Mouse (Mus musculus) yolk sac, embryonic 10.5 days (tissue): Measurements from ENCODE around the gene Vmn1r14.
"Not testable (repeated sequence)": the region's sequence is repeated elsewhere in the genome, so short reads cannot be mapped to it uniquely, and the experiment has no call there.

Experiments used
- DNase-seq: peaks from one replicate; pipeline ENCODE4 v3.0.0-alpha.2; 2017; ENCODE audit warnings: low spot score

The Vmn1r14 gene

DNA sequence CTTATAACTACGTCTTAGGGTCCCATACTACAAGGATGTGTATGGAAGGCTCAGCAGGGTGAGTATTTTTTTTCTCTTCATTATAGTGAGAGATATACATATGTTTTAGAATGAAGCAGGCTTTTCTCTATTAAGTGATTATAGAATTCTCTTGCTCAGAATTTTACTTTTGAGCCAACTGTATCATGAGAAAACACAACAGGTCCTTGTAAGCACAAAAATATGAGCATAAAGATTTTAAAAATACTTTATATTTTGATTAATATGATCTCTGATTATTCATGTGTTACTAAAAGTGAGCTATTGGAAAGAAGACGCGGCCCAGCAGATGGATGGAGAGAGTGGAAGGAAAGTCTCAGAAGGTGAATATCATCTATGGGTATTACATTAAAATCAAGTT lies at the start of gene Vmn1r14:
Vmn1r14 (plus strand) TSS at position 301 of the 400 bp plus-strand sequence.
- no peak for DNase-seq

DNA sequence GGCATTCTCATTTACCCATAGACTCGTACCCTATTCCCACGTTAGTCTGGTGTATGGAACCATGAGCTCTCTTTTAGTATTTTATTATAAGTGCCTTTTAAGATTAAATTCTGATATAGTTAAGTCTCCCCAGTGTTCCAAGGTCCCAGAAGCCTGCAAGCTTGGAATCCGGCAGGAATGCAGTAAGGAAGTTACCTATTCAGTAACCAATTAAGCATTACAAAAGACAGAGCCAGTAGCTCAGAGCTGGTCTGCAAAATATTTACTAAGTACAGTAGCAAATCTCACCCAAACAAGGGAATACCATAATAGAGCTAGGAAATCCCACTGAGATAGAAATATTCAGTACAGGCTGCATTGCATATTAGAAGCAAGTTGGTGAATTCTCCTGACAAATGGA lies 41.5 kb upstream of the Vmn1r14 start:
- DNase-seq: not testable (repeated sequence)

DNA sequence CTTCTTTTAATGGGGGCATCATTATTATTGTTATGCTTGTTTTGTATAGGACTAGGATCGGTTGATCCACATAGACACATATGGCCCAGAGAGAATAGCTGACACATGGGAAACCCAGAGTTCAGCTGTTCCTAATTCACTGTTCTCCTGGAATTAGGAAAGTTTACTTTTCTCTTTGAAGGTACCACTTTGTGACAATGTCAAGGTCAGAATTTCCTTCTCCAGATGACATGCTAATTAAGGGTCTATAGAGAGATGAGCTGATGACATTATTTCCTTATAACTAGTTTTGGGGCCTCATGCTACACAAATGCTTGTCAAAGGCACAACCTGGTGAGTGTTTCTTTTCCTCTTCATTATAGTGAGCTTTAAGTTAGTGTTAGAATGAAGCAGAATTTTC lies 28.5 kb upstream of the Vmn1r14 start, which contains the start of gene Vmn1r13:
Vmn1r13 (plus strand) TSS at position 301 of the 400 bp plus-strand sequence.
- not testable (repeated sequence) for DNase-seq

DNA sequence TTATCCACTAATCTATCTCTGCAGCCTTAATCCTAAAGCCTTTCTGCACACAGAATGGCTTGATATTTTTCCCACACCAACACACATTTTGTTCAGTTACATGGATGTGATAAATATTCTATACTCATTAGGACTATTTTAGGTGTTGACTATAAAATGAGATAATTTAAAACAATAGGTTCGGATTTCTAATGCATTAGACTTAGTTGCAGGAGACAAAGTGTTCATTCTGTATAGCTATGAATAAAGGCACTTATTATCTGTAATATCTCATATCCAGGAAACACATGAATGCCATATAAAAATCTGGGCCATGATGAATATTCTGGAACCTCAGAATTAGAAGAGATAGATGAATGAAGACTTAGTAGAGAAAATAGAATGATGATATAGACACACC lies 26.2 kb downstream of the Vmn1r14 start, which contains the start of gene Vmn1r15:
Vmn1r15 (plus strand) TSS at position 301 of the 400 bp plus-strand sequence.
- DNase-seq: no peak

DNA sequence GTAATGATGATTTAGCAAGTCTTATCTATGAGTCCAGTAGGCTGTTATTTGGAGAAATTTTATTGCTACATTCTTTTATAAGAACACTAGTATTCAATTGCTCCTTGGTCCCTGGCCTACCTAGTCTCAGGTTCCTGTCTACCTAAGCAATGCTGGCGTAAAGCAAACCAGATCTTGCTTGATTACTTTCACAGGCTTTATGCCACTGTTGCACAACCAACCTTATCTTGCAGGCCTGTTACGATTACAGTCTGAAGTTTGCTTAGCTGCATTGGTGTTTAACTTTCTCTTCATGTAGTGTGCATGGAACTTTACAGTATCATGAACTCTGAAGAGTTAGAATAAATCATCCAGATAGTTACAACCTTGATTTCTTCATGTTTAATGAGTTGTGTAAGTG lies 29.5 kb downstream of the Vmn1r14 start:
- DNase-seq: no peak

DNA sequence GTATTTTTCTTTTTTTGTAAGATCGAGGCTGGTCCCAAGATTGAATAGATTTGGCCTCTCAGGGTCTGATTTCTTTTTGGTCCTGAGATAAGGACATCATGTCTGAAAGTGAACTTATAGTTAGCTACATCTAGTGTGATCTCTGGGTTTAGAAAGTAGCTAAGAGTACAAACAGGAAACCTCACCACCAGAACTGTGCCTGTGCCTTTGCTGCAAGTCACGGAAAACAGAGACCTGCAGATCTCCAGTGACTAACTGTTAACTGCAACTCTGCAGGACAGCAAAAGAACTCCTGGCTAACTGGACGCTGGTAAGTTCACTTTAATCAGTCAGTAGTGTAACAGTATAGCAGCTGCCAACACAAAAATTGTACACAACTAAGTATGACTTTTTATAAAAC lies 40.4 kb downstream of the Vmn1r14 start:
- no peak for DNase-seq

DNA sequence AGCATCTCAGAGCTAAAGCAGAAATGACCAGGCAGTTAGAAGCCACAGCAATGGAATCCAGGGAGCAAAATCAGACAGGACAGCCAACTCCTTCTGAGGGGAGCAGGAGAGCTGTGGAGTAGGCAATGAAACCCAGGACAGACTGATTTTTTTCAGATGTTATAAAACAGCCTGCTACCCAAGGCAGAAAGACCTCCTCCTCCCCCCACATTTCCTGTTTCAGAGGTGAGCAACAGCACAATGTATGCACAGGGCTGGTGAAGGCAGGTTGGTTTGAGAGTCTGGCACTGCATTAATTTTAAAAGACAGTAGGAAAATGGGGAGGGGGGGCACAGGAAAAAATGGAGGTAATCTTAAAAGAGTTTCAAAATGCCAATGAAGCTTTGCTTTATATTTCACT lies 41.0 kb downstream of the Vmn1r14 start:
- no peak for DNase-seq

DNA sequence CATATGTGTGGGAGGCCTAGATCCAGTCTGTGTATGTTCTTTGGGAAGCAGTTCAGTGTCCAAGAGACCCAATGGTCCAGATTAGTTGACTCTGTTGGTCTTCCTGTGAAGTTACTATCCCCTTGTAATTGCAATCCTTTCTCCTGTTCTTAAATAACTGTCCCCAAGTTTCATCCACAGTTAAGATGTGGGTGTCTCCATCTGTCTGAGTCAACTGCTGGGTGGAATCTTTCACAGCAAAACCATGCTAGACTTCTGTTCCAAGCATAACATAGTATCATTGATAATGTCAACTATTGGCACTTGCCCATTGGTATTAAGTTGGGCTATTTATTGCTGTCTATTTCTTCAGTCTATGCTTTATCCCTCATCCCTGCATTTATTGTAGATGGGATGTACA lies 47.5 kb downstream of the Vmn1r14 start:
- no peak for DNase-seq
